Mouse (Mus musculus): ENCODE data around the gene Kifc3. TPM values are rescaled to one million over a fixed set of nuclear protein-coding genes. Genes with fewer than 3 reads are reported as not detected.
A peak's percentile ranks its signal among the peaks of the same experiment; 100 is the strongest.

Kifc3 gene
- polyA plus RNA-seq, 1 experiment from 2014 or later: 16.5 TPM

DNA sequence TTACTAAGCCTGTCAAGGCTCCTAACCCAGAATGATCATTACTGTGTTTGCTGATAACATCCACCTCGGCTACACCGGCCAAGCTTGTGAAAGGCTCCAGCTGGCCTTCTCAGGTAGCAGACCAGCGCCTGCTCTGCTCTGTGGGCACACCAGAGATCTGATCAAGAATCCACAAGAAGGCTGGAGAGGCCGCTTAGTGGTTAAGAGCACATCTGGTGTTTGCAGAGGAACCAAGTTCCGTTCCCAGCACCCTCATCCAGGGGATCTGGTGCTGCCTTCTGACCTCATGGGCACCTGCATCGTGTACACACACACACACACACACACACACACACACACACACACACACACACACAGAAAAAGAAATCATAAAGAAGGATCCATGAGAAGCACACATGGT lies 46.5 kb downstream of the Kifc3 start:
- no peak overlapping the region for H3K9ac ChIP-seq (replicated peaks)
- no peaks in the 10 kb centered on the region for H3K9me3 ChIP-seq
- no peak for ATAC-seq (ENCODE audit: insufficient number of reproducible peaks, insufficient read depth, low FRiP score, low TSS enrichment, low read depth)
- no peak overlapping the region for H3K4me3 ChIP-seq (replicated peaks)
- WGBS: 68% methylated on average over 6 of the region's 6 CpGs
- no peaks in the 10 kb centered on the region for H3K36me3 ChIP-seq
- H3K4me2 ChIP-seq: no peak overlapping the region
- H3K27me3 ChIP-seq: no peaks in the 10 kb centered on the region
- H3K4me1 ChIP-seq (replicated peaks): no peaks in the 10 kb centered on the region
- H3K27ac ChIP-seq: no peak overlapping the region

DNA sequence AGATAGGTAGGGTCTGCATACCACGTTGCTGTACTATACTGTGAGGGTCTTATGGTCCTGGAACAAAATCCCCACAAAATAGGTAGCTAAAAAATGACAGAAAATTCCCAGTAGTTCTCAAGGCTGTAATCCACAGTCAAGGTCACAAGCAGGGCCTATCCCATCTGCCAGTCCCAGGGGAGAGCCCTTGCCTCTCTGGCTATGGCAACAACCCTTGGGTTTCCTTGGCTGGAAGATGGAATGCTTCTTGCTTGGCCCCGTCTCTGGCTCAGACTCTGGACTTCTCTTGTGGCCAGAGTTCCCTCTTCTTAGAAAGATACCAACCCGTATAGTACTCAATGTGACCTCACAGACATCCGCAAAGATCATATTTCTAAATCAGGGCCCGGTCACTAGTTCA lies 47.3 kb downstream of the Kifc3 start:
- Histone ChIP-seq H3K36me3 (no peaks in the 10 kb centered on the region), H3K9ac (replicated peaks) (no peak overlapping the region), H3K4me2 (no peak overlapping the region), H3K4me3 (replicated peaks) (no peak overlapping the region), H3K27me3 (no peaks in the 10 kb centered on the region), H3K27ac (no peak overlapping the region), H3K4me1 (replicated peaks) (no peaks in the 10 kb centered on the region), H3K9me3 (no peaks in the 10 kb centered on the region)
- ATAC-seq (ENCODE audit: insufficient number of reproducible peaks, insufficient read depth, low FRiP score, low TSS enrichment, low read depth): no peak
- WGBS: 91% methylated on average over 5 of the region's 5 CpGs

DNA sequence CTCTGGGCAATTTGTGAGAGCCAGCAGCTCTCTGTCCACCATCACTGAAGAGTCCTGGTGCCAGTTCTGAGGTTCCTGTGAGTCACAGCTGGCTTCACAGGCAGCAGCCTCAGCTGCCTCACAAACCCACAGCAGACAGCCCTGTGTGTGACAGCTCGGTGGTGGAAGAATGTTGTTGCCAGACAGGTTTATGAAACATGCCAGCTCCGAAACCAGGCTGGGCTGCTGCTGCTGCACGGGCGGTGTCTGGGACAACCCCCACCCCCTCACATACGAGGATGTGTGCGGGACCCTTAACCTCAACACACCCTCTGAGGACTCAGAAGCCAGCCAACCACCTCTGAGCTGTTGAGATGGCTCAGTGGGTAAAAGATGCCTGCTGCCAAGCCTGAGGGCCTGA lies 48.0 kb downstream of the Kifc3 start:
- Histone ChIP-seq H3K4me1 (replicated peaks) (no peaks in the 10 kb centered on the region), H3K27me3 (no peaks in the 10 kb centered on the region), H3K4me3 (replicated peaks) (no peak overlapping the region), H3K27ac (no peak overlapping the region), H3K9ac (replicated peaks) (no peak overlapping the region), H3K9me3 (no peaks in the 10 kb centered on the region), H3K4me2 (no peak overlapping the region), H3K36me3 (no peaks in the 10 kb centered on the region)
- no peak for ATAC-seq (ENCODE audit: insufficient number of reproducible peaks, insufficient read depth, low FRiP score, low TSS enrichment, low read depth)
- 63% methylated on average over 6 of the region's 6 CpGs for WGBS

DNA sequence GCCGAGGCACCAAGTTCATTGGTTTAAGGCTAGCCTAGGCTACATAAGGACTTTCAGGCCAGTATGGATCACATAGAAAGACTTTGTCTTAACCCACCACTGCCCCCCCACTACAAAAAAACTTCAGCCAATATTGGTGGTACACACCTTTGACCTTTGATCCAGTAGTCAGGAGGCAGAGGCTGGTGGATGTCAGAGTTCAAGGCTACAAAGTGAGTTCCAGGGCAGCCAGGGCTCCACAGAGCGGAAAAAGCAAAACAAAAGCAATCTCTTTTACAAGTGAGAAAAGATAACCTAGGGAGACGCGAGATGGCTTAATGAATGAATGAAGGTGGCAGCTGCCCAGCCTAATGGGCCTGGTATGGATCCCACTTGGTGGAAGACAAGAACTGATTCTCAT lies 48.6 kb downstream of the Kifc3 start:
- no peaks in the 10 kb centered on the region for H3K27me3 ChIP-seq
- no peak overlapping the region for H3K9ac ChIP-seq (replicated peaks)
- 72% methylated on average over 4 of the region's 4 CpGs for WGBS
- no peaks in the 10 kb centered on the region for H3K36me3 ChIP-seq
- no peak overlapping the region for H3K4me2 ChIP-seq
- H3K4me1 ChIP-seq (replicated peaks): no peaks in the 10 kb centered on the region
- no peaks in the 10 kb centered on the region for H3K9me3 ChIP-seq
- no peak overlapping the region for H3K27ac ChIP-seq
- ATAC-seq (ENCODE audit: insufficient number of reproducible peaks, insufficient read depth, low FRiP score, low TSS enrichment, low read depth): no peak
- no peak overlapping the region for H3K4me3 ChIP-seq (replicated peaks)

DNA sequence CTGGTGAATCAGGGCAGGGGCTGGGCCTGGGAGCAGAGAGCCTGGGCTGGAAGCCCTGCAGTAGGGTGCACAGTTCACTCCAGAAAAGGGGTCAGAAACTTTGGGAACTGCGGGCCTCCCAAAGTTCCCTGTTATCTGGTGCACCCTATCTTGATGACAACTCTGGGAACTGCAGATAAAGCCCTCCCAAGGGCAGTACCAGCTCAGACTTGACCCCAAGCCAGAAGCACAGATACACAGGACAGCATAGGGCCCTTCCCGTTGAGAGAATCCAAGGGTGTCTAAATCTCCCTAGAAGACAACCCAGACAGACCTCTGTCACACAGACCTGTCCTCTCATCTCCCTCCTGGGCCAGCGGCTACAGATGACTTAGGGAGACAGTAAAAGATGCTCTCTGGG lies 52.0 kb downstream of the Kifc3 start:
- no peaks in the 10 kb centered on the region for H3K36me3 ChIP-seq
- H3K4me3 ChIP-seq (replicated peaks): no peak overlapping the region
- no peak overlapping the region for H3K4me2 ChIP-seq
- no peaks in the 10 kb centered on the region for H3K27me3 ChIP-seq
- no peaks in the 10 kb centered on the region for H3K9me3 ChIP-seq
- no peak overlapping the region for H3K27ac ChIP-seq
- no peak for ATAC-seq (ENCODE audit: insufficient number of reproducible peaks, insufficient read depth, low FRiP score, low TSS enrichment, low read depth)
- H3K9ac ChIP-seq (replicated peaks): no peak overlapping the region
- H3K4me1 ChIP-seq (replicated peaks): no peaks in the 10 kb centered on the region
- 86% methylated on average over 3 of the region's 3 CpGs for WGBS

DNA sequence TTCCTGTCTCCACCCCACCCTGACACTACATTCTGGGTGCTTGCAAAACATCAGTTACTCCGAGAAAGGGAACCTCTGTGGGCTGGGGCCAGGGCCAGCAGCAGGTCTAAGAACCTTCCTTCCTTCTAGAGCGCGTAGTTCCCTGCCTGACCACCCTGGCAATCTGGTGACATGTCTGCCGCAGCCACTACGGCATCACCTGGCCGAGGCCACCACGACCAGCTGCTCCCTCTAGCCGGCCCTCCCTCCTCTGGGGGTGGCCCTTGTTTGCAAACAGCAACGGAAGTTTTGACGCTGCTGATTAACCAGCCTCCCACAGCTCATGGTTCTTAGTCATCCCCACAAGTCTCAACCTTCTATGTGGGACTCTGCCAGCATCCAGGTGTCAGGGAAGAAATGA lies 53.2 kb downstream of the Kifc3 start:
- Histone ChIP-seq H3K9me3 (no peaks in the 10 kb centered on the region), H3K4me3 (replicated peaks) (no peak overlapping the region), H3K36me3 (no peaks in the 10 kb centered on the region), H3K4me1 (replicated peaks) (no peaks in the 10 kb centered on the region), H3K4me2 (no peak overlapping the region), H3K27me3 (no peaks in the 10 kb centered on the region), H3K9ac (replicated peaks) (no peak overlapping the region), H3K27ac (no peak overlapping the region)
- ATAC-seq (ENCODE audit: insufficient number of reproducible peaks, insufficient read depth, low FRiP score, low TSS enrichment, low read depth): no peak
- WGBS: 50% methylated on average over 10 of the region's 10 CpGs

DNA sequence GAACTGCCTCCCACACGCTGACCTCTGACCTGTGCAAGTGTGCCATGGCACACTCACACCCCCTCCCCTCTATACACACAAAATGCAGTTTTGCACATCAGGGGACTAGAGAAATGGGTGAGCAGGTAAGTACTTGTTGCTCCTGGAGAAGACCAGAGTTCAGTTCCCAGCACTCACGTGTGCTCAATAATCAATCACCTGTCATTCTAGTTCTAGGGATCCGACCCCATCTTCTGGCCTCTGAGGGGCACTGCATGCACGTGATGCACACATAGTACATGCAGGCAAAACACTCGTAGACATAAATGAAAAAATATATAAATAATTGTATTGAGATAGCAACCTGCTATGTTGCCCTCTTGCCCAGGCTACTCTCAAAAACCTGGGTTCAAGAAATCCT lies 55.8 kb downstream of the Kifc3 start:
- Histone ChIP-seq H3K4me3 (replicated peaks) (no peak overlapping the region), H3K9ac (replicated peaks) (no peak overlapping the region), H3K4me2 (no peak overlapping the region), H3K27me3 (no peaks in the 10 kb centered on the region), H3K4me1 (replicated peaks) (peaks cover 12% of the 10 kb centered on the region), H3K27ac (no peak overlapping the region), H3K9me3 (no peaks in the 10 kb centered on the region), H3K36me3 (no peaks in the 10 kb centered on the region)
- ATAC-seq (ENCODE audit: insufficient number of reproducible peaks, insufficient read depth, low FRiP score, low TSS enrichment, low read depth): no peak
- WGBS: 90% methylated on average over 5 of the region's 5 CpGs

DNA sequence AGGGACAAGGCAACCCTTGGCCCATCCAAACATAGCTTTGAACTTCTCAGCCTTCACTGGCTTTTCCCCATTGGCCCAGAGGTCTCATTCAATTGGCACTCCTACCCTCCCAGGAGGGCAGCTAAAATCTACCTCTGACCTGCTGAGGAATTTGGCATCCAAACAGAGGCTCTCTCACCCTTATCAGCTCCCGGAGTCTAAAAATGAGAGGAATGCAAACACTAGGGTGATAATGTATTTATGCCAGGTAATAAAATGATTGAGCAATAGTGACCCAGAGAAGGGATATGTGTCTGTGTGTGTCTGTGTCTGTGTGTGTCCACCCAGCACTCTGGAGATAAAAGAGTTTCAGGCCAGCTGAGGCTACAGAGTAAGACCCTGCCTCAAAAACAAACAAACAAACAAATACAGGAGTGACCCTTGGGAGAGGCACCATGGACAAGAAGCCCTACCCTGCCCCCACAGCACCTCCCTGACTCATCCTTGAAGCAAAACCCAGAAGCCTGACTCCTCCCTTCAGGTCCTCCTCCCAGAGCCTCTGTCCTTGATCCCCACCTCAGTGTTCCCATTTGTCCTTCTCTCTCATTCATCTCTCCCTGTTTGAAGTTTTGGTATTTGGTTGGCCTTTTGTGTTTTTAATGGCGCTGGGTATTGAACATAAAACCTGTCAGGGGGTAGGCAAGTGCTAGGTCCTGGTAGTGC lies 56.4 kb downstream of the Kifc3 start:
- H3K27me3 ChIP-seq: no peaks in the 10 kb centered on the region
- H3K4me1 ChIP-seq (replicated peaks): peaks cover 18% of the 10 kb centered on the region
- no peaks in the 10 kb centered on the region for H3K36me3 ChIP-seq
- 53% methylated on average over 2 of the region's 2 CpGs for WGBS
- no peaks in the 10 kb centered on the region for H3K9me3 ChIP-seq
- no peak for ATAC-seq (ENCODE audit: insufficient number of reproducible peaks, insufficient read depth, low FRiP score, low TSS enrichment, low read depth)
- H3K9ac ChIP-seq (replicated peaks): no peak overlapping the region
- no peak overlapping the region for H3K27ac ChIP-seq
- H3K4me2 ChIP-seq: no peak overlapping the region
- H3K4me3 ChIP-seq (replicated peaks): no peak overlapping the region

DNA sequence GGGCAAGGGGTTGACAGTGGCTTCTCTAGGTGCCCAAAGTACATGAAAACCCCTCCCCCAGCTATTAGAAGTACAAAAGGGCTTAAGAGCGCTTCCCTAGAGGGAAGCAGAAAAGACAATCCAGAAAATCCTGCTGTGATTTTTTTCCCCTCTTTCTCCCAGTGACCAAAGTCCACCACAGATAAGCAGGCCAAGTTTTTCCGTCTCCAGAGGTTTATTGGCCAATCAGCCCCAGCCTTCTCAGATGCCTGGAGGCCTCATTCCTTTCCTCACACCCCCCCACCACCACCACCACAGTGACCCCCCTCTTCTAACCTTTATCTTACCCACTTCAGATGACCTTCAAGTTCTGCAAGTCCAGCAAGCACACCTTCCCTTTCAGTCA lies 58.0 kb downstream of the Kifc3 start:
- 52% methylated on average over 2 of the region's 2 CpGs for WGBS

DNA sequence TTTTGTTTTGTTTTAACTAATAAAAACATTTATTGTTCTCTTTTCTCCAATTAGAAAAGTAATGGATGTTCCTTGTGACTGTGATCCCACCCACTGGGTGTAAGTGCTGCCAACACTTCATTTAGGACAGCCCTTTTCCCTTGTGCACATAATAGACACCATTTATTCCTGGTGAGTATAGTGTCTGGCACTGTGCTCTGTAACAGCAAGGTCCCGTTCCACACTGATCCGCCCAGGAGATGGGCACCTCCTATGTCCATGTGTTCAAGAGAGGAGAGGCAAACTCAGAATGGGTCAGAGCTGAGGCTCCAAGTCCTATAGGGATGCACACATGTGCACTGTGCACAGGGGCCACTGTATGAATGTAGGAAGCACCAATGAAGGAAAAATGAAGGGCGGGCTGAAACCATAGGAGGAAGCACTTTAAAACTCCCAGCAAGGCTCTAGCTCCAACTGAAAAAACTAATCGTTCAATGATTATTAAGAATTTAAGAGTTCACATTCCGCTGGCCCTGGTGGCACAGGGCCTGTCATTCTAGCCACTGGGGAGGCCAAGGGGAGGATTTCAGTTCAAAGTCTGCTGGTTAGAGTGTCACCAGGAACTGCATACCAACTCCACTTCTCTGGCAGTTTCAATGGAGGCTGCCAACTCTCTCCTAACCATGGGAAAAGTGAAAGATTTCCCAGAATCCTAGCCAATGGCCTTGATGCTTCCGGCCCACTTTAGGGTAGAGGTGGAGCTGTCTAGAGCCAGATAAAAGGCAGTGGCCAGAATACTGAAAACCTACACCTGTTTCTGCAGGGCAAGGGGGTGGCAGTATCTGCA lies 58.6 kb downstream of the Kifc3 start:
- Histone ChIP-seq H3K9ac (replicated peaks) (no peak overlapping the region), H3K27ac (no peak overlapping the region), H3K36me3 (no peaks in the 10 kb centered on the region), H3K4me3 (replicated peaks) (no peak overlapping the region), H3K27me3 (peaks cover 10% of the 10 kb centered on the region), H3K4me2 (no peak overlapping the region), H3K9me3 (no peaks in the 10 kb centered on the region), H3K4me1 (replicated peaks) (peaks cover 28% of the 10 kb centered on the region)
- ATAC-seq (ENCODE audit: insufficient number of reproducible peaks, insufficient read depth, low FRiP score, low TSS enrichment, low read depth): no peak
- 77% methylated on average over 6 of the region's 6 CpGs for WGBS

More for the DNA sequence above, 58.0 kb downstream of the Kifc3 start:
- 0 out of 2 replicates have a peak, but pooled peaks cover 5% of the 10 kb centered on the region for H3K27me3 ChIP-seq
- H3K4me1 ChIP-seq (replicated peaks): peaks cover 28% of the 10 kb centered on the region
- no peak for ATAC-seq (ENCODE audit: insufficient number of reproducible peaks, insufficient read depth, low FRiP score, low TSS enrichment, low read depth)
- no peak overlapping the region for H3K4me3 ChIP-seq (replicated peaks)
- H3K27ac ChIP-seq: no peak overlapping the region
- no peak overlapping the region for H3K4me2 ChIP-seq
- no peaks in the 10 kb centered on the region for H3K36me3 ChIP-seq
- H3K9ac ChIP-seq (replicated peaks): no peak overlapping the region
- no peaks in the 10 kb centered on the region for H3K9me3 ChIP-seq

DNA sequence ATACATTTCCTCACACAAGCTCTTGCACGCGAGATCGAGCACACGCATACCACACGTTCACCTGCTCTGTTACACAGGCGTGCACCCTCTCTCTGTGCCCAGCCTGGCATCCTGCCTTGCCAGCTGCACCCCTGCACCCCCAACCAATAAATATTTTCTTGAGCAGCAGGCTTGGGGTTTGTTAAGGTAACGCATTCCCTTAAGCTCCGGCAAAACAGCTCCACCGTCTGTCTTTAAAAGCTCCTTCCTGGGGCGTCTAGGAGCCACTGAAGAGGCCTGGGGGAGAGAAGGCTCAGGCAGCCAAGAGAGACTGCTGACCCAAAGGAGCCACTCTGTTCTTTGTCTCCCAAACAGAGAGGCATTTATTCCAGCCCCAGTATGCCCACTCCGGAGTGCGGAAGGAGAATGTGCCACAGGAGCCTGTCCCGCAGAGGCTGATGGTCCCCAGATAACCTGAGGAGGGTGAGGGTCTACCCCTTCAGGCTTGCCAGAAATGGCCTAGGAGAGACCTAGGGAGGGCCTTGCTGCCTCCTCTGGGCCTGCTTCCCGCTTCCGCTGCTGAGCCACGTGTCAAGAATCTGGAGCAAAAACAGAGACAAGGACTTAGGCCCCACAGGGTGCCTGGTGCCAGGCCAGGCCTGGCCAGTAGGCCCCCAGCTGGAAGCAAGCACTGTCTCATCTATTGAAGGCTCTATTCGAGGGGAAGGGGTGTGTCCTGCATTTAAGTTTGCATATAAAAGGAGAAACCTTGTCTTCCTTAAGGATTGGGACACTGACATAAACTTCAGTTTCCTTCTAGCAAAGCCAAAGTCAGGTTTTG lies 59.4 kb downstream of the Kifc3 start:
- H3K27ac ChIP-seq: peak overlapping the region; percentile 72
- H3K27me3 ChIP-seq: peaks cover 18% of the 10 kb centered on the region
- peak overlapping the region; percentile 96 for H3K4me2 ChIP-seq
- H3K36me3 ChIP-seq: no peaks in the 10 kb centered on the region
- no peaks in the 10 kb centered on the region for H3K9me3 ChIP-seq
- no peak overlapping the region; the same call in 1 of the 2 replicates for H3K9ac ChIP-seq (replicated peaks)
- 13% methylated on average over 17 of the region's 17 CpGs for WGBS
- peaks cover 36% of the 10 kb centered on the region for H3K4me1 ChIP-seq (replicated peaks)
- peak overlapping the region; percentile 75 for H3K4me3 ChIP-seq (replicated peaks)
- ATAC-seq (ENCODE audit: insufficient number of reproducible peaks, insufficient read depth, low FRiP score, low TSS enrichment, low read depth): 0 out of 2 replicates have a peak, but pooled peaks have one; percentile 3

Data from limb, embryonic 12.5 days (tissue).